Mouse (Mus musculus): ENCODE measurements around the gene Dcdc2c. TPM values are rescaled to one million over a fixed set of nuclear protein-coding genes. Genes with fewer than 3 reads are reported as not detected.

Gene Dcdc2c
- polyA plus RNA-seq, 1 experiment from 2014 or later = not detected

GRCm38 (mm10) chr12:28589090-28589868 lies 37.1 kb upstream of the Dcdc2c start:
- peaks cover 3% of the 10 kb centered on the region; the same call in 1 of the 2 replicates for H3K27me3 ChIP-seq (replicated peaks; ENCODE audit: control insufficient read depth, insufficient read depth, low read length)

GRCm38 (mm10) chr12:28587949-28588348 lies 35.8 kb upstream of the Dcdc2c start:
- 76% methylated on average over 6 of the region's 6 CpGs for WGBS
- H3K27ac ChIP-seq (ENCODE audit: low read depth, low read length) = no peak overlapping the region
- no peaks in the 10 kb centered on the region for H3K36me3 ChIP-seq (ENCODE audit: control insufficient read depth, insufficient read depth)
- H3K4me1 ChIP-seq (replicated peaks; ENCODE audit: control insufficient read depth, insufficient read depth, low read length) = no peaks in the 10 kb centered on the region
- no peak for ATAC-seq
- H3K4me3 ChIP-seq (ENCODE audit: low read depth, low read length) = no peak overlapping the region
- no peaks in the 10 kb centered on the region for H3K9me3 ChIP-seq (ENCODE audit: control insufficient read depth)
- TF ChIP-seq CTCF (IDR thresholded peaks at IDR 0.05; ENCODE audit: low read depth) = no peak
- peaks cover 3% of the 10 kb centered on the region; the same call in 1 of the 2 replicates for H3K27me3 ChIP-seq (replicated peaks; ENCODE audit: control insufficient read depth, insufficient read depth, low read length)
- H3K4me2 ChIP-seq (replicated peaks; ENCODE audit: low read depth) = no peak overlapping the region
- no peak overlapping the region for H3K9ac ChIP-seq (ENCODE audit: low read depth, low read length)

More at GRCm38 (mm10) chr12:28589090-28589868, 37.1 kb upstream of the Dcdc2c start:
- Histone ChIP-seq H3K36me3 (ENCODE audit: control insufficient read depth, insufficient read depth) (no peaks in the 10 kb centered on the region), H3K9me3 (ENCODE audit: control insufficient read depth) (no peaks in the 10 kb centered on the region), H3K4me1 (replicated peaks; ENCODE audit: control insufficient read depth, insufficient read depth, low read length) (no peaks in the 10 kb centered on the region), H3K4me2 (replicated peaks; ENCODE audit: low read depth) (peak overlapping the region; percentile 71), H3K27ac (ENCODE audit: low read depth, low read length) (no peak overlapping the region), H3K4me3 (ENCODE audit: low read depth, low read length) (peak overlapping the region; percentile 31), H3K9ac (ENCODE audit: low read depth, low read length) (no peak overlapping the region)
- peak; percentile 82 for ATAC-seq
- WGBS = 7% methylated on average over 24 of the region's 24 CpGs
- peak; percentile 95 for TF ChIP-seq CTCF (IDR thresholded peaks at IDR 0.05; ENCODE audit: low read depth)

GRCm38 (mm10) chr12:28584036-28584435 lies 31.8 kb upstream of the Dcdc2c start:
- no peak overlapping the region for H3K9ac ChIP-seq (ENCODE audit: low read depth, low read length)
- WGBS = 67% methylated on average over 3 of the region's 3 CpGs
- H3K36me3 ChIP-seq (ENCODE audit: control insufficient read depth, insufficient read depth) = no peaks in the 10 kb centered on the region
- no peak for ATAC-seq
- H3K4me3 ChIP-seq (ENCODE audit: low read depth, low read length) = no peak overlapping the region
- H3K4me2 ChIP-seq (replicated peaks; ENCODE audit: low read depth) = no peak overlapping the region
- no peak for TF ChIP-seq CTCF (IDR thresholded peaks at IDR 0.05; ENCODE audit: low read depth)
- no peaks in the 10 kb centered on the region for H3K4me1 ChIP-seq (replicated peaks; ENCODE audit: control insufficient read depth, insufficient read depth, low read length)
- H3K27ac ChIP-seq (ENCODE audit: low read depth, low read length) = no peak overlapping the region
- H3K9me3 ChIP-seq (ENCODE audit: control insufficient read depth) = no peaks in the 10 kb centered on the region
- peaks cover 3% of the 10 kb centered on the region; the same call in 1 of the 2 replicates for H3K27me3 ChIP-seq (replicated peaks; ENCODE audit: control insufficient read depth, insufficient read depth, low read length)

- no peaks in the 10 kb centered on the region for H3K4me1 ChIP-seq (replicated peaks; ENCODE audit: control insufficient read depth, insufficient read depth, low read length)
- no peaks in the 10 kb centered on the region for H3K36me3 ChIP-seq (ENCODE audit: control insufficient read depth, insufficient read depth)
- no peak within 1 kb of the TSS for H3K4me3 ChIP-seq (ENCODE audit: low read depth, low read length)
- H3K4me2 ChIP-seq (replicated peaks; ENCODE audit: low read depth) = no peak within 1 kb of the TSS
- no peak within 1 kb of the TSS for H3K9ac ChIP-seq (ENCODE audit: low read depth, low read length)
- no peak for TF ChIP-seq CTCF (IDR thresholded peaks at IDR 0.05; ENCODE audit: low read depth)
- H3K27me3 ChIP-seq (replicated peaks; ENCODE audit: control insufficient read depth, insufficient read depth, low read length) = no peaks in the 10 kb centered on the region
- 74% methylated on average over 8 of the region's 8 CpGs for WGBS
- no peak for ATAC-seq
- no peak within 1 kb of the TSS for H3K27ac ChIP-seq (ENCODE audit: low read depth, low read length)
- no peaks in the 10 kb centered on the region for H3K9me3 ChIP-seq (ENCODE audit: control insufficient read depth)
Observed at GRCm38 (mm10) chr12:28582423-28582822, 30.2 kb upstream of the Dcdc2c start, which contains the start of gene Allc. TSS of gene Allc (minus strand) at chr12:28582523.

GRCm38 (mm10) chr12:28579132-28579531 lies 26.9 kb upstream of the Dcdc2c start:
- no peaks in the 10 kb centered on the region for H3K36me3 ChIP-seq (ENCODE audit: control insufficient read depth, insufficient read depth)

GRCm38 (mm10) chr12:28578147-28578546 lies 25.9 kb upstream of the Dcdc2c start:
- TF ChIP-seq CTCF (IDR thresholded peaks at IDR 0.05; ENCODE audit: low read depth) = no peak
- H3K4me1 ChIP-seq (replicated peaks; ENCODE audit: control insufficient read depth, insufficient read depth, low read length) = no peaks in the 10 kb centered on the region
- WGBS = 88% methylated on average over 3 of the region's 3 CpGs
- no peaks in the 10 kb centered on the region for H3K36me3 ChIP-seq (ENCODE audit: control insufficient read depth, insufficient read depth)
- H3K27ac ChIP-seq (ENCODE audit: low read depth, low read length) = no peak overlapping the region
- no peak overlapping the region for H3K4me2 ChIP-seq (replicated peaks; ENCODE audit: low read depth)
- no peak for ATAC-seq
- H3K4me3 ChIP-seq (ENCODE audit: low read depth, low read length) = no peak overlapping the region
- H3K27me3 ChIP-seq (replicated peaks; ENCODE audit: control insufficient read depth, insufficient read depth, low read length) = no peaks in the 10 kb centered on the region
- H3K9me3 ChIP-seq (ENCODE audit: control insufficient read depth) = no peaks in the 10 kb centered on the region
- H3K9ac ChIP-seq (ENCODE audit: low read depth, low read length) = no peak overlapping the region

More at GRCm38 (mm10) chr12:28579132-28579531, 26.9 kb upstream of the Dcdc2c start:
- H3K27ac ChIP-seq (ENCODE audit: low read depth, low read length) = no peak overlapping the region
- H3K9me3 ChIP-seq (ENCODE audit: control insufficient read depth) = no peaks in the 10 kb centered on the region
- H3K27me3 ChIP-seq (replicated peaks; ENCODE audit: control insufficient read depth, insufficient read depth, low read length) = no peaks in the 10 kb centered on the region
- no peak for ATAC-seq
- H3K4me1 ChIP-seq (replicated peaks; ENCODE audit: control insufficient read depth, insufficient read depth, low read length) = no peaks in the 10 kb centered on the region
- 38% methylated on average over 4 of the region's 4 CpGs for WGBS
- no peak overlapping the region for H3K9ac ChIP-seq (ENCODE audit: low read depth, low read length)
- TF ChIP-seq CTCF (IDR thresholded peaks at IDR 0.05; ENCODE audit: low read depth) = peak; percentile 64
- H3K4me3 ChIP-seq (ENCODE audit: low read depth, low read length) = no peak overlapping the region
- no peak overlapping the region for H3K4me2 ChIP-seq (replicated peaks; ENCODE audit: low read depth)

Measured in intestine, postnatal 0 days (tissue).